Mouse (Mus musculus) kidney, adult 18-20 months (tissue): ENCODE data around the gene Rft1.
"Not testable (repeated sequence)": the region's sequence is repeated elsewhere in the genome, so short reads cannot be mapped to it uniquely, and the experiment has no call there.

Source experiments
- DNase-seq: peaks from one replicate; pipeline ENCODE4 v3.0.0; 2021

Rft1 gene

DNA sequence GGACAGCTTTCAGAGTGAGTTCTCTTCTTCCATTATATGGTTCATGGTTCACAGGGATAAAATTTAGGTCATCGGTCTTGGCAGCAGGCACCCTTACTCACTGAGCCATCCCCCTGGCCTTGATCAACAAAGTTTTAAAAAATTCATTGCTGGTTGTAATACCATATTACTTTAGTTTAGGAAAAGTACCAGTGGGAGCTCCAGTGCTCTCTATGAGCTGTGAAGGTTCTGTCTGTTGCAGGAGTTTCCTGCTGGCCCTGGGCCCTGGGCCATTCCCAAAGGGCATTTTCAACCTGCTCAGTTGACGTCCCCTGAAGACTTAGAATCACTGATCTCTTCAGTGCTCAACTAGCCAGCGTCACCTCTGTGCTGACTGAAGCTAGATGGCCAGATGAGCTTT, 28.0 kb downstream of the Rft1 start:
- no peak for DNase-seq

DNA sequence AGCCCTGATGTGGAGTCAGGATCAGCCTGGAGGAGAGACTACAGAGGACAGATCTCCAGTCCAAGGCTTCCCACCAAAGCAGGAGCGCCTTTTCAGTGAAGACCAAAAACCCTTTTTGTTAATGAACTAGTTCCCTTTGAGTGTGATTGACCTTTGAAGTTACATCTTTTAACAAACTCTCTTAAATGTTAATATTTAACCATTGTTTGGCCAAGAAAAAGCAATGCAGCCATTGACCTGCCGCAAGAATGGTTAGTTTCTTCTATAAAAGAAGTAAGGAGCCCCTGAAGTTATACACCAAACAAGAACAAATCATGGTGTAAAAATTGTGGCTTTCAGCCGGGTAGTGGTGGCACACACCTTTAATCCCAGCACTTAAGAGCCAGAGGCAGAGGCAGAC, 36.5 kb downstream of the Rft1 start:
- peak; percentile 25 for DNase-seq

DNA sequence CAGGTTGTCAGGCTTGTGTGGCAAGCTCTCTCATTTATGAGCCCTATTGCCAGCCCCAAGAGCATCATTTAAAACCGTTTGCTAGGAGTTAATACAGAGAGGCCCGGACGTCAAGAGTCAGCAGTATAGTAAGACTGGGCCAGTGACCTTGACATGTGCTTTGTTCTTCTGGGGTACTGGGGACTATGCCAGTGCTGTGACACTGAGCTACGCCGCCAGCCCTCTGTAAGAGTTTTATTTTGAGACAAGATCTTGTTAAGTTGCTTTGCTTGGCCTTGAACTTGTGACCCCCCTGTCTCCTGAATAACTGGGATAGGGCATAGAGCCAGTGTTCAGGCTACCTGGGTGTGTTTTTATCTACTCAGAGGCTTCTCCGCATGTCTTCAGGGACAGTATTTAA, 38.3 kb downstream of the Rft1 start:
- DNase-seq = no peak

DNA sequence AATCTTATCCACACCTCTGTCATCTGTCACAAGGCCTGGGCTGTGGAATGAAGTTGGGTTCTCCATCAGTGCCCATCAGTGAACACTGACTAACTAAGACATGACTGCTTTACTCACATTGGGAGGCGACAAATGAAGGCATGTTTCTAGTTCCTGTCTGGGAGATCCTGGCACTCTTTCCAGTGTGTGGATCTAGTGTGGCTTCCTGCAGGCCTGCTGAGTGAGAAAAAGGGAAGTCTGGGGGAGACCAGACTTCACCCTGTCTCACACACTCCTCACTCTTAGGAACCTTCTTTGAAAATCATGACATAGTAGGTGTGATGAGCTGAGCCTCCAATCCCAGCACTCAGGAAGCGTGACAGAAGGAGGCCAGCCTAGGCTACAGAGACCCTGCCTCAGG, 40.6 kb downstream of the Rft1 start:
- DNase-seq = no peak

DNA sequence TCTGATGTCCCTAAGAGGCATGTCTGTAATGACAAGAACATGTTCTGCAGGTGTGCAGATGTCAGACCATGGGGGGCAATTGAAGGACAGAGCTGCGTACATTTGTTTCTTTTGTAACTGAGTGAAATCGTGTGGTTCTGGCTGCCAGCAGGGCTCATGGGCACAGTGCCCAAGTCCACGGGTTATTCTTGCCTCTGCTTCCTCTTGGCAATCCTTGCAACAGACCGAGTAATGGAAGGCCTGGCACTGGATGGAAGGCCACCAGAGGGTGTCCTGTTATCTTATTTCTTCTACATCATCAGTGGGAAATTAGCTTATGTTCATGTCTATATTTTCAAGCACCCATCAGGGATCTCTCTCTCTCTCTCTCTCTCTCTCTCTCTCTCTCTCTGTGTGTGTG, 41.4 kb downstream of the Rft1 start:
- peak; percentile 83 for DNase-seq

DNA sequence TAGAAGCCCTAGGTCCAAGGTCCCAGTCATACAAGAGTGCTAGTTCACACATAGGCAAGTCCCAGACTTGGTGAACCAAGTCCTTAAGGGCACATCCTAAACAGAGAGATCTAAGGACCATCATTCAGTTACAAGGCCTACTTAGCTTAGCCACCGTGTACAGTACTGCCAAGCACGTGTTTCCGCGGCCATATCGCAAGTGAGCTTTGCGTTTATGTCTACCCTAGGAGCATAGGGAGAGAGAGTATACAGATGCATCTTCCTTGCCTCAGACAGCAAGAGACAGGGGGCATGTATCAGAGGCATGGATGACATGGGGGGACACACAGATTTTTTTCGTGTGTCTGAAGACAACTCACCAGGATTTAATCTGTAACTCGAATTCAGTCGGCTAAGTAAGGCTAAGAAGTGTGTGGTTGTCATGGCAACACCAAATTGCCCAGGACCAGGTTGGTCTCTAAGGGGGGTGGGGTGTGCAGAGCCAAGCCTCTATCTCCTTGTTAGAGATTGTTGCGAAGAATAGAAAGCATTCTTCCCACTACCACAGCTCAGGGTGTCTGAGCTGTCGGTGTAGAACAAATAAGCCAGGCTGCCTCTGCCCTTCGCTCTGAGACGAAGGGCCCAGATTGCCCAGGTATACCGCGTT, 43.4 kb downstream of the Rft1 start:
- DNase-seq = no peak

DNA sequence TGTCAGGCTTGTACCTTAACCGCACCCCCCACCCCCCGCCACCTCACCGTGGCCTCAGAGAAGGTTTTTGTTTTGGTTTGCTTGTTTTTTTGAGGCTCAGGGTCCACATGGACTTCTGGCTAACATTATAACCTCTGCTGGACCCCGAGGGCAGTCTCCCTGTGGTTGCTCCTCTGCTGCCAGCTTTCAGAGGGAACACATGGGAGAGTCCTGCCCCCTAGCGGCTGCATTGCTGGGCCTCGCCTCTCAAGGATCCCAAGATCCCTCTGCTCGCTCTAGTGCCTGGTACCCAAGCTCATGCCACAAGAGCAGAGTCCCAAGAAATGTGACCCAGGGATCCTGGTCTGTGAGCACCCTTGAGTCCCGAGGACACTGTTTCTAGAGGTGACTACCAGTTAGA, 45.5 kb downstream of the Rft1 start:
- DNase-seq = peak; percentile 72

DNA sequence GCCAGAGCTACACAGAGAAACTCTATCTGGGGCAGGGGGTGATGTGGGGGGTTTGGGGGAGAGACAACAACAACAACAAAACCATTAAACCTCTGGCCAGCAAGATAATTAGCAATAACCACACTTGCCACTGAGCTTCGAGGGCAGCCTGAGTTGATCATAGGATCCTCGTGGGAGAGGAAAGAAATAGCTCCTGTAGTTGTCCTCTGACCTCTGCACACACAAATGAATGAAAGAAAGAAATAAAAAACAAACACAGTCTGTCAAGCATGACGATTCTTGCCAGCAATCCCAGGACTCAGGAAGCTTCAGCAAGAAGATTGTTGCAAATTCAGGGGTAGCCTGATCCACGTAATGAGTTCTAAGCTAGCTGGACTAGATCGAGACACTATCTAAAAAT, 48.4 kb downstream of the Rft1 start:
- peak; percentile 16 for DNase-seq

DNA sequence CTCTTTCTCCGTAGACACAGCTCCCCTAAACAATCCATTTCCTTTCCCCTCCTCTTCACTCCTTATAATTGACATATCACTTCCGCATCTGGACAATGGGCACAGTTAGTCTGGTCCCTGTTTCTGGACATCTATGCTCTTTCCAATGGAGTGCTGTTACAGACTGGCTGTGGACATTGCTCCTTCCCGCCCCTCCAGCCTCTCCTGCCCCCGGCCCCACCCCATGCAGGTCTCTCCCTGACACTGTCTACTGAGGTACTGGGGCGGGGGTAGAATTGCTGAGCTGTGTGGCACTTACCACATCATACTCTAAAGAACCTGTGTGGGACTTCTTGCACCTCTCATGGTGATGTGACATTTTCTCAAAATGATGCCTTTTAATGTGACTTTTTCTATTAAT, 48.9 kb downstream of the Rft1 start:
- no peak for DNase-seq

DNA sequence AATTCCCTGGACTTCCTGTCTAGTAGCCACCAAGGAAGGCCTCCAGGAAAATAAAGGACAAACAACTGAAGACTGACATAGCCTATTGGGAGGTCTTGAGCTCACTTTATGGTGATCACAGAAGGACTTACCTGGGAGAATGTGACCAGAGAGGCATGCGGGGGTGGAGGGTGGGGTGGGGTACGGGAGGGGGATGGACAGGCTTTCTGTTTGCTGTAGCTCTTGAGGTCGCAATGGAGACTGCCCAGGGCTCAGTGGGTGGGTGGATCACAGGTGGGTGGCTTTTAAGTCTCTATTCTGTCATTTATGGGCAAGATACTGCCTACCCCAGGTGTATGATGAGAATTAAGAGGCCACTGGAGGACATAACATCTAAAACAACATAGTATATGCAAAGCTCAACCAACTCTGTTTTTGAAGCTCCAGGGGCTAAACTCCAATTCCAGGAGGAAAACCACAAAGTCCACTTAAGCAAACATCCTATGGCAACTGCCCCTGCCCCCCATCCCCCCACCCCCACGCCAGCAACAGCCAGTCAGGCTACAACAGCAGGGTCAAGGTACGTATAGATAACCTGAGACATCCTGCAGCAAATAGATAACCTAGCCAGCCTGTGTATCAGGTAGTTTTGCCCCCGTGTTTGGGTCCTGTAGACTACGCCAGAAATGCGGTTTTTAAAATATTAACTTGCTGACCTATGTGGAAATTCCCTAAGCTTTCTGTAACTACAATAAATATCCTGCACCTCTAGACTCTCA, 50.1 kb downstream of the Rft1 start:
- no peak for DNase-seq

DNA sequence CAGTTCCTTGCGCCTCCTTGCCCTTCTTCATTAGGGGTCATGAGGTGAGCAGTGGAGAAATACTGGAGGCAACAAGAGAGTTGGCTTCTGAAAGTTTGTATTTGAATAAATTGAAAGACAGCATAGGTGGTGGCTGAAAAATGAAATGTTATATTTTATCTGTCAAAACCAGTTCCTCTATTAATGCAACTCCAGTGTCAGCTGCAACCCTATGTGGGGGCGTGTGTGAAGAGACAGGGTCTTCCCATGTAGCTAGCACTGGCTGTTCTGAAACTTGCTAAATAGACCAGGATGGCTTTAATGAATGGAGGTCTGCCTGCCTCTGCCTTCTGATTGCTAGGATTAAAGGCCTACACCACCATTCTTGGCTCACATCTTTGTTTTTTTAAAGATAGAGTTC, 57.7 kb downstream of the Rft1 start:
- DNase-seq = no peak

DNA sequence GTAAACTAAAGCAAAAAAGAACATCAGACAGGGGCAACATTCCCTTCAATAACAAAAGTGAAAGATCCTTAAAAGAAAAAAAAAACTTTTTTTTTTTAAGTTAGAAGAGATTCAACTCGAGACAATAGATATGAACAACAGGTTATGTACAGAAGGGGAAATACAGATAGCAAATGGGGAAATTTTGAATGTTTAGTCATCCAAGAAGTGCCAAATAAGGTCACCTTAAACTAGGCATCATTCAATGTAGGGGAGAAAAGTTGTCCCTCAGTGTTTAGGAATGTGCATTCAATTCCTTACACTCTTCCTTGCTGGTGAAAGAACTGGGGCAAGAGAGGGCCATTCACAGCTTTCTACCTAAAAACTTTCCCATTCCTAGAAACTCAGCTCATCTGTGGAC, 59.6 kb downstream of the Rft1 start:
- no peak for DNase-seq

DNA sequence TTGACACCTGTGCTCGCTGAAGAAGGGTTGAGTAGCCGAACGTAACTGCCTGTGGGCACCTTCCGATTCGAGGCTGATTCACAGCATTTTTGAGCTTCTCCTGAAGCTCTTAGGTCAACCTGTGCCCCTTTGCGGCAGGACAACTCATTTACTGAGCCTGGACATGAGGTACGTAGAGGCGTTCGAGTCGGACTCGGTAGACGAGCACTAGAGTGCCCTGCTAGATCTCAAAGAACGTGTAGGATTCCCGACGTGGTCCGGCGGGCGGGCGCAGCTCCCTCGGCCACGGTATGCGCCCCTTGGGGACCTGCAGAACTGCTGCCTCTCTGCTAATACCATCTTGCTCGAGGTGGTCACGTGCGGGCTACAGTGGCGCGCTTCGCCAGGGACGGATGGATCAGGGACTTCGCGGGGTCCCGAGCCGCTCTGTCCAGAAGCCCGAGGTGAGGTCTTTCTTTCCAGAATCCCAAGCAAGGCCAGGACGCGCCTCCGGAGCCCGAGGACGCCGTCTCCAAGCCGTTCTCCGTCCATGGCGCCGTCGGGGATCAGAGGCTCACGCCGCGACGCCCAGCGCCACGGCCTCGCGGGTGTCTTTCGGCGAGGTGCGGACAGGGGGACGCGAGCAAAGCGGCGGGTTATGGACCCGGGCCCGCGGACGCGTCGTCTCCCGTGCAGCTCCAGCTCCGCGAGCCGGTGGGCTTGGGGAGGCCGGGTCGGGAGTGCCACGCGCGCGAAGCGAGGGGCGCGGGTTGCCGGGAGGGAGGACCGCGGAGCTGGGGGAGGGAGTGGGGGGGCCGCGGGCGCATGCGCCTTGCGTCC, 60.8 kb downstream of the Rft1 start, which contains the start of gene Sfmbt1:
Gene Sfmbt1 (plus strand): TSS at position 51 of the 819 bp plus-strand sequence.
- no peak for DNase-seq

DNA sequence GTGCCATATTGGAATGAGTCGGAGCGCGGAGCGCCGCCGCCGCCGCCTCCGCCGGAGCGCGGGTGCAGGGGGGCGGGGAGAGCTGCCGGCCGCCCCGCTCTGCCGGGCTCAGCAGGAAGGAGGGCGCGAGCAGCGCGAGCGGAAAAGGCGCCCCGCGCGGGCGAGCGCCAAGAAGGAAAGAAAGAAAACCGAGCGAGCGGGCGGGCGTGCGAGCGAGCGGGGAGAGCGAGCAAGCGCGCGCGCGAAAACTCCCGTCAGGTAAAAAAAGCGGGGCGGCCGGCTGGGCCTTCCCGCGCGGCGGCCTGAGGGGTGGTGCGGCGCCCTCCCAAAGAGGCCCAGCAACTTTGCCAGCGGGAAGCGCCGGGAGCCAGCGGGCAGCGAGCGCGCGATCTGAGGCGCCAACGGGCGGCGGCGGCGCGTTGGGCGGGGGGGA, 61.5 kb downstream of the Rft1 start:
- DNase-seq = peak; percentile 83

DNA sequence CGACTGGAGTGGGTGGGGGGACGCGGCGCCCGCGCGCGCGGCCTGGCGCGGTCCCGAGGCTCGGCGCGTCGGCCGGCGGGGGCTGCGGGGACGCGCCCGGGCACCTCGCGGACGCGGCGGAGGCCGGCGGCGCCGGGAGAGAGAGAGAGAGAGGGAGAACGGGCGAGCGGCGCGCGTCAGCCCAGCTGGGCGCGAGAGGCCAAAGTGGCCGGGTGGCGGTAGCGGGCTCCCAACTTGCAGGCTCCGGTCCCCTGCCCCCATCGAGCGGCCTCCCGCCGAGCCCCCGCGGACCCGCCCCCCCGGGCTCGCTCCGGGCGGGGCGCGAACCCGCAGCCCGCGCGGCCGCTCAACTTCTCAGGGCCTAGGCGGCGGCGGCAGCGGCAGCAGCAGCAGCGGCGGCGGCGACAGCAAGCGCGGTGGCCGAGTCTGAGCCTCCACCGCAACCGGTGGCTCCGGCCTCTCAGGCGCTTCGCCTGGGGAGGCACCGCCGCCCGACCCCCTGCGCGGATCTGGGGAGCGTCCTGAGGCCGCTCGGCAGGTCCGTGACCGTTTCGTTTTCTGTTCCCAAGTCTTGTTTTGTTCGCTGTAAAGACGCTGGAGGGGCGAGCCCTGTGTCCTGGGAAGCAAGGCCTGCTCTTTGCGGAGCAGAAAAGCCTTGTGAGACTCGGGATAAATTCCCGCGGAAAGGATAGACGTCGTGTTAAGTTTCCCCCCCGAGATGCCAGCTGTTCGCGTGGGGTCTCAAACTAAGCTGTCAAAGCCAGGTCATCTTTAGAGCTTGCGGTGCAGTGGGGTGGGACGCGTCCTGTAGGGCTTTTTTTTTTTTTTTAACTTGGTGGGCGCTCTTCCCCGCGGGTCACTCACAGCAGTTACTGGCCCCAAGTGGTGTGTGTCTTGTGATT, 62.1 kb downstream of the Rft1 start:
- DNase-seq = peak; percentile 69

DNA sequence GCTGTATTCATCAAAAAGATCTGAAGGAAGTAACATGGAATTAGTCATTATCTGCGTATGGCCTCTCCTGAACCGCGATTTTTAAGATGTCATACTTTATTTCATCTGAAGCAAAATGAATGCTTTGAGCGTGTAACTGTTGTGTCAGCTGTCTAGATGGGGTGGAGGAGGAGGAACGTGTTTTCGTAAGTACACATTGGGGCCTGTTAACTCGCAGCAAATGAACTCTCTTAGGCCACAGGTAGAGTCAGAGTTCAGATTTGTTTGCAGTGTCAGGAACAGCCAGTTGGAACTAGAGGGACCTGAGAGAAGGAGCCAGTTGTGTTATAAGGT, 62.8 kb downstream of the Rft1 start:
- DNase-seq = peak; percentile 29

DNA sequence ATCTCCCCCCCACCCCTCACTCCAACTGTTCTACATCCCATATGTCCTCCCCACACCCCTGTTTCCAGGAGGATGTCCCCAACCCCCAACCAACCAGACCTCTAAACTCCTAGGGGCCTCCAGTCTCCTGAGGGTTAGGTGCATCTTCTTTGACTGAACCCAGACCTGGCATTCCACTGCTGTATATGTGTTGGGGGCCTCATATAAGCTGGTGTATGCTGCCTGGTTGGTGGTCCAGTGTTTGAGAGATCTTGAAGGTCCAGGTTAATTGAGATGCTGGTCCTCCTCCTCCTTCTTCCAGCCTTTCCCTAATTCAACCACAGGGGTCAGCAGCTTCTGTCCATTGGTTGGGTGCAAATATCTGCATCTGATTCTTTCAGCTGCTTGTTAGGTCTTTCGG, 64.5 kb downstream of the Rft1 start:
- DNase-seq = not testable (repeated sequence)

DNA sequence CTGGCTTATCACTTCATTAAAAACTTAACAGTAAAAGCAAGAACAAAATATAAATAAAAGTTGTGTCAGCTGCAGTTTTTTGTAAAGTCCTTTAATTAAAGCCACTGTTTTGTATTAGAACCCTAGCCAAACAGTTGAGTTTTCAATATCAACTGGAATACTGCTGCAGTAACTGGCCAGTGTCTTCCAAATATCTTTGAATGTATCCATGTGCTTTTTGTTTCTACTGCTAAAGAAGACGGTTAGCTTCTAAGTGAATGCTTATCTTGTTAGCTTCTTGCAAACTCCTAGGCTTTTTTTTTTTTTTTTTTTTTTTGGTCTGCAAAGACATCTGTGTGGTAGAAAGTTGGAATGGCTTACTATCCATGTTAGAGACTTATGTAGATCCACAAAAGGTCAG, 65.4 kb downstream of the Rft1 start:
- no peak for DNase-seq

DNA sequence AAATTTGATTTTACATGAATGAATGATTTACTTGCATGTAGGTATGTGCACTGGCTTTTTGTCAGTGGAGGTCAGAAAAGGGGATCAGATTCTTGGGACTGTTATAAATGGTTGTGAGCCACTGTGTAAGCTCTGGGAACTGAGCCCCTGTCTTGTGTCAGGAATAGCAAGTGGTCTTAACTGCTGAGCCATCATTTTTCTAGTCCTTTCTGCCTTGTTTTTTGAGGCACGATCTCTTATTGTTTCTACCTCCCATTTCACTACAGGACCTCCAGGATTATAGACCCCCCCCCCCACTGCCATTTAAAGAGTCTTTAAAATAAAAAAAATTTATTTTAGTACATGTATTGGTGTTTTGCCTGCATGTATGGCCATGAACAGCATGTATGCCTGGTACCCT, 67.7 kb downstream of the Rft1 start:
- no peak for DNase-seq

DNA sequence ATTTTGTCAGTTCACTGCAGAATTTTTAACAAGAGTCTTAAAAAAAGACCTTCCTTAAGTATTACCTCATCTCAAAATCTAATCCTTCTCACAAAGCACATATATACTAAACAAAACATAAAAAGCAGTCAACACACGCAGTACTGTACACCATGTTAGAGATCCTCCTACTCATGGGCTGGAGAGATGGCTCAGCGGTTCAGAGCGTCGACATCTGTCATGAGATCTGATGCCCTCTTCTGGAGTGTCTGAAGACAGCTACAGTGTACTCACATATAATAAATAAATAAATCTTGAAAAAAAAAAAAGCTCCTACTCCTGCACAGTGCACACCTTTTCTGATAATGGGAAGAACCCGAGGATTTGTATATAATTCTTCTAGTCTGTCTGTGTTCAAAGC, 68.2 kb downstream of the Rft1 start:
- DNase-seq = no peak

DNA sequence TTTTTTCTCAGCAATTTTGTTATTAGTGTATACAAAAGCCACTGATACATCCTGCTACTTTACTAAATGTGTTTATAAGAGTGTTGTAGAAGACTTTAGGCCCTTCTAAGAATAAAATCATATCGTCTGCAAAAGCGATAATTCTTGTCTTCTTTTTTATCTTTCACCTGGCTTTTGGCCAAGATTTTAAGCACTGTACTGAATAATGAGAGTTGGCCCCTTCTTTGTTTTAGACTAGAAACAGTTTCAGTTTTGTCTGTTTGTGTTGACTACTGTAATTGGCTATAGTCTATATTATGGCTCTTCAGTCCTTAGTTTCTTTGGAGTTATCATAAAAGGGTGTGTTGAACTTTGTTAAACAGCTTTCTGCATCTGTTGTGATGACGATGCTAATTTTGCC, 77.7 kb downstream of the Rft1 start:
- no peak for DNase-seq

DNA sequence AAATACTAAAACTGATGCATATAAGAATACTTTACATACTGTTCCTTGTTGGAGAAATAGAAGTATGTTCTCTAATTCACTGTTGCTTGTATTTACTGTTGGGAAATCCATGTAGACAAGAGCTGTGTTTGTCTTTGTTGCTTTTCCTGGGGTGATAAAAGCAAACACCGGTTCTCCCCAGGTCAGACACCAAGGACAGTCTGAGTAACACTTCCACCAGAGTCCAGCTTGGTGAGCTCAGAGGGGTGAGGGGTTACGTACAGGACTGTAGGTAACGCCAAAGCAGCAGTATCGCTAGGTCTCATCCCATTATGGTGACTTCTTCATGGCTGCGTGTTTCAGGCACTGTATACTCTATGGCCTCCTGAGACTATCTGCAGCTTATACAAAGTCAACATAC, 80.5 kb downstream of the Rft1 start:
- no peak for DNase-seq

DNA sequence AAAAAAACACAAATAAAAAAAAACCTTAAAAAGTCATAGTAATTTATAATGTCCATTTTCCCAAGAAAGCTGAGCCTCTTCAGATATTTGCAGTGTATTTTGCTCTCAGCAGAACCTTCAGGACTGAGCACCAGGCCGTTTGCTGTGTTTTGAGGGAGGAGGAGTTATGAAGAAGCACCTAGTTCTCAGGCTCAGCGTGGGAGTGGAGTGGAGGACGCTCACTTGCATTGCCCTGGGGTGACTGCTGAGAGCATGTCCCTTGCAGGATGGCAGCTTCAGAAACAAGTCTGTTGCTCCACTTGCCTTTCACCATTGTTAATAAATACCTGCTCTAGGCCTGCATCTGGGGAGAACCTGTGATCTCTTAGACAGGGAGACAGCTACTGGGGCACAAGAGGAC, 81.7 kb downstream of the Rft1 start:
- no peak for DNase-seq
